Mouse (Mus musculus) liver, adult 2 months (tissue): Measurements from ENCODE around the gene Cebpb.

Experiments used
- CTCF ChIP-seq: fragments of 200-500 bp; IDR thresholded peaks from 2 replicates; pipeline ENCODE4 v1.5.1; 2011; ENCODE audit warnings: low read depth, low read length, control low read depth
- POLR2A ChIP-seq: fragments of 200-500 bp; IDR thresholded peaks from 2 replicates; pipeline ENCODE4 v1.6.1; 2011; ENCODE audit warnings: low read length, control low read depth; ENCODE audit not compliant: insufficient read depth; ENCODE audit errors: extremely low read depth

- TF ChIP-seq CTCF (no peak), POLR2A (no peak)
These were observed 30.7 kb upstream of the Cebpb start for GRCm38 (mm10) chr2:167657973-167658372.
